Mouse (Mus musculus): Measurements from ENCODE around the gene Lrch2. TPM values are rescaled to one million over a fixed set of nuclear protein-coding genes. Genes with fewer than 3 reads are reported as not detected.
"Not testable (repeated sequence)": the region's sequence is repeated elsewhere in the genome, so short reads cannot be mapped to it uniquely, and the experiment has no call there.

Gene Lrch2
- 10 to 100 TPM; 29.3 to 39.5 TPM for total RNA-seq (2021)
- long read RNA-seq, partial matches to known transcripts: 0 of 1 reads
- long read RNA-seq, other reads (novel, unspliced or antisense): 1 of 1 reads

- DNase-seq (ENCODE audit: low spot score in 2 of 2): peak; percentile 53 to 66
These were observed at the start of gene Lrch2 for GRCm38 (mm10) chrX:147553421-147554201. Gene Lrch2, minus strand, starts transcription at chrX:147554081.

GRCm38 (mm10) chrX:147540934-147541870 lies 12.7 kb downstream of the Lrch2 start:
- DNase-seq (ENCODE audit: low spot score in 2 of 2): no peak

GRCm38 (mm10) chrX:147538377-147538776 lies 15.5 kb downstream of the Lrch2 start:
- DNase-seq (ENCODE audit: low spot score in 2 of 2): no peak

- not testable (repeated sequence) for DNase-seq (ENCODE audit: low spot score in 2 of 2)
These were observed 16.8 kb downstream of the Lrch2 start for GRCm38 (mm10) chrX:147537117-147537516.

GRCm38 (mm10) chrX:147535616-147536015 lies 18.3 kb downstream of the Lrch2 start:
- no peak for DNase-seq (ENCODE audit: low spot score in 2 of 2)

- DNase-seq (ENCODE audit: low spot score in 2 of 2): no peak
These were observed 22.2 kb downstream of the Lrch2 start for GRCm38 (mm10) chrX:147531675-147532074.

GRCm38 (mm10) chrX:147527646-147528172 lies 26.2 kb downstream of the Lrch2 start:
- DNase-seq (ENCODE audit: low spot score in 2 of 2): no peak

GRCm38 (mm10) chrX:147489551-147489950 lies 64.3 kb downstream of the Lrch2 start:
- DNase-seq (ENCODE audit: low spot score in 2 of 2): no peak

- DNase-seq (ENCODE audit: low spot score in 2 of 2): not testable (repeated sequence)
These were observed 100.3 kb downstream of the Lrch2 start, which contains the start of gene Vmn1r239-ps for GRCm38 (mm10) chrX:147453610-147454009. Gene Vmn1r239-ps, minus strand, starts transcription at chrX:147453710.

- no peak for DNase-seq (ENCODE audit: low spot score in 2 of 2)
These were observed 110.5 kb downstream of the Lrch2 start for GRCm38 (mm10) chrX:147443386-147443785.

- no peak for DNase-seq (ENCODE audit: low spot score in 2 of 2)
These were observed 118.5 kb downstream of the Lrch2 start for GRCm38 (mm10) chrX:147435400-147435799.

GRCm38 (mm10) chrX:147429753-147430152 lies 124.1 kb downstream of the Lrch2 start:
- no peak for DNase-seq (ENCODE audit: low spot score in 2 of 2)

- DNase-seq (ENCODE audit: low spot score in 2 of 2): no peak
These were observed 124.8 kb downstream of the Lrch2 start, which contains the start of gene Il13ra2 for GRCm38 (mm10) chrX:147429129-147429528. Gene Il13ra2, minus strand, starts transcription at chrX:147429192.

Other genes starting within 250 kb of the Lrch2 start
- 1 to 10 TPM in 1 of 2 experiments, under 1 TPM in 1; 0.36 to 1.2 TPM for gene Il13ra2, start 124.9 kb downstream of the Lrch2 start, total RNA-seq (2021)
- not detected for gene Vmn1r239-ps, start 100.4 kb downstream of the Lrch2 start, total RNA-seq (2021)
- not detected for gene Gm15128, start 211.9 kb upstream of the Lrch2 start, total RNA-seq (2021)